ENCODE assay signal across 8 mouse cellular contexts in genomic region chr14:26969164-26969563, GRCm38 (mm10). TPM values are rescaled to one million over a fixed set of nuclear protein-coding genes. Genes with fewer than 3 reads are reported as not detected.
DNase-seq lines count a peak whose midpoint lies in the region; ATAC-seq and TF ChIP-seq lines count a peak whose summit lies in the region.

No protein-coding gene starts in this region.

- no peak for TF ChIP-seq POLR2A in bone marrow macrophage, adult 2 months (IDR thresholded peaks at IDR 0.05; ENCODE audit: borderline replicate concordance, low read depth, low read length)

- TF ChIP-seq CTCF in bone marrow macrophage, adult 2 months (IDR thresholded peaks at IDR 0.05; ENCODE audit: low read depth, low read length), result no peak

- H3K9me3 ChIP-seq in heart, embryonic 12.5 days (replicated peaks), result no peaks in the 10 kb centered on the region
- no peaks in the 10 kb centered on the region for H3K9me3 ChIP-seq in hindbrain, embryonic 14.5 days (ENCODE audit: control insufficient read depth, low read length)
- no peaks in the 10 kb centered on the region for H3K9me3 ChIP-seq in midbrain, embryonic 11.5 days (ENCODE audit: control insufficient read depth, low read length)

- WGBS in heart, embryonic 12.5 days, result 79% methylated on average over 3 of the region's 3 CpGs
- 84% methylated on average over 3 of the region's 3 CpGs for WGBS in hindbrain, embryonic 14.5 days
- 84% methylated on average over 3 of the region's 3 CpGs for whole genome bisulfite sequencing in midbrain, embryonic 11.5 days

- no peak for ATAC-seq in heart, embryonic 12.5 days (ENCODE audit: insufficient number of reproducible peaks, low FRiP score)
- no peak for ATAC-seq in hindbrain, embryonic 14.5 days (ENCODE audit: low FRiP score)
- ATAC-seq in midbrain, embryonic 11.5 days (ENCODE audit: low FRiP score), result no peak

- H3K4me1 ChIP-seq in heart, embryonic 12.5 days (replicated peaks), result peaks cover 14% of the 10 kb centered on the region; the same call in 1 of the 2 replicates
- H3K4me1 ChIP-seq in bone marrow macrophage, adult 2 months (ENCODE audit: control insufficient read depth, insufficient read depth, low read length), result peaks cover 17% of the 10 kb centered on the region
- H3K4me1 ChIP-seq in hindbrain, embryonic 14.5 days (replicated peaks; ENCODE audit: control insufficient read depth, insufficient read depth, low read length), result peaks cover 18% of the 10 kb centered on the region
- H3K4me1 ChIP-seq in midbrain, embryonic 11.5 days (ENCODE audit: control insufficient read depth, insufficient read depth, low read length), result peaks cover 4% of the 10 kb centered on the region; the same call in 1 of the 2 replicates

- no peak for DNase-seq in heart, postnatal 14 days
- DNase-seq in hindbrain, embryonic 14.5 days (ENCODE audit: low spot score), result no peak
- no peak for DNase-seq in midbrain, embryonic 11.5 days (ENCODE audit: low spot score, missing footprints)
- DNase-seq in cerebellum, postnatal 4 days (ENCODE audit: low spot score in 2 of 2), result no peak
- DNase-seq in spleen, adult 12 weeks (ENCODE audit: low spot score), result no peak
- DNase-seq in testis, postnatal 10 days (ENCODE audit: low spot score), result no peak

- H3K4me3 ChIP-seq in heart, embryonic 12.5 days, result peak overlapping the region; percentile 85
- peak overlapping the region; percentile 88; the same call in 1 of the 2 replicates for H3K4me3 ChIP-seq in bone marrow macrophage, adult 2 months (ENCODE audit: insufficient read depth, low read length)
- H3K4me3 ChIP-seq in hindbrain, embryonic 14.5 days (replicated peaks; ENCODE audit: low read length), result peak overlapping the region; percentile 92
- H3K4me3 ChIP-seq in midbrain, embryonic 11.5 days (ENCODE audit: low read depth, low read length), result peak overlapping the region; percentile 87; the same call in 1 of the 2 replicates

- H3K36me3 ChIP-seq in heart, embryonic 12.5 days, result peaks cover 3% of the 10 kb centered on the region; the same call in 1 of the 2 replicates
- H3K36me3 ChIP-seq in hindbrain, embryonic 14.5 days (replicated peaks; ENCODE audit: control insufficient read depth, insufficient read depth), result 0 out of 2 replicates have a peak, but pooled peaks cover 3% of the 10 kb centered on the region
- no peaks in the 10 kb centered on the region for H3K36me3 ChIP-seq in midbrain, embryonic 11.5 days (ENCODE audit: control insufficient read depth, insufficient read depth, low read length)

- no peak overlapping the region for H3K27ac ChIP-seq in heart, embryonic 12.5 days (ENCODE audit: poor library complexity, severe bottlenecking)
- no peak overlapping the region for H3K27ac ChIP-seq in bone marrow macrophage, adult 2 months (ENCODE audit: insufficient read depth, low read depth, low read length)
- H3K27ac ChIP-seq in hindbrain, embryonic 14.5 days, result no peak overlapping the region
- H3K27ac ChIP-seq in midbrain, embryonic 11.5 days (ENCODE audit: low read depth, low read length), result no peak overlapping the region

- intact Hi-C loops in heart, postnatal 14 days (cut with DNase I), result no loop called here

- H3K9ac ChIP-seq in heart, embryonic 12.5 days, result no peak overlapping the region
- peak overlapping the region; percentile 89 for H3K9ac ChIP-seq in hindbrain, embryonic 14.5 days
- peak overlapping the region; percentile 78; the same call in 1 of the 2 replicates for H3K9ac ChIP-seq in midbrain, embryonic 11.5 days (ENCODE audit: low read length)

- no peaks in the 10 kb centered on the region for H3K27me3 ChIP-seq in heart, embryonic 12.5 days (replicated peaks)
- no peaks in the 10 kb centered on the region for H3K27me3 ChIP-seq in hindbrain, embryonic 14.5 days (ENCODE audit: control insufficient read depth, insufficient read depth, low read length)
- no peaks in the 10 kb centered on the region for H3K27me3 ChIP-seq in midbrain, embryonic 11.5 days (ENCODE audit: control insufficient read depth, insufficient read depth, low read length)

- H3K4me2 ChIP-seq in heart, embryonic 12.5 days, result no peak overlapping the region
- H3K4me2 ChIP-seq in hindbrain, embryonic 14.5 days (replicated peaks), result peak overlapping the region; percentile 60
- H3K4me2 ChIP-seq in midbrain, embryonic 11.5 days, result peak overlapping the region; percentile 55

RNA-seq across cellular contexts. Expression of gene Appl1, which starts 1.9 kb away (rescaled TPM):
- 30.7 and 34.7 TPM in 2 replicates for polyA plus RNA-seq in heart, embryonic 12.5 days (2016; fragmentation: Nextera tagmentation; extraction: Ambion mirVana)
- 10 to 100 TPM; 22.9 TPM for total RNA-seq in heart, postnatal 14 days (2021)
- polyA plus RNA-seq in bone marrow macrophage, adult 2 months (2012; ENCODE audit: insufficient read depth, insufficient read length, missing spikeins), result 17.2 and 24.5 TPM in 2 replicates
- polyA plus RNA-seq in hindbrain, embryonic 14.5 days (2014; fragmentation: Nextera tagmentation; extraction: Ambion mirVana), result 69.9 and 70.5 TPM in 2 replicates
- 35.5 and 38.5 TPM in 2 replicates for polyA plus RNA-seq in midbrain, embryonic 11.5 days (2014; fragmentation: Nextera tagmentation; extraction: Ambion mirVana)

RNA-seq across cellular contexts. Expression of gene Hesx1, which starts 25.1 kb away (rescaled TPM):
- 0.26 and 0.52 TPM in 2 replicates for polyA plus RNA-seq in heart, embryonic 12.5 days (2016; fragmentation: Nextera tagmentation; extraction: Ambion mirVana)
- total RNA-seq in heart, postnatal 14 days (2021), result not detected
- polyA plus RNA-seq in bone marrow macrophage, adult 2 months (2012; ENCODE audit: insufficient read depth, insufficient read length, missing spikeins), result 1.4 TPM in 1 of 2 replicates, not detected in the other
- 0.20 TPM in 1 of 2 replicates, not detected in the other for polyA plus RNA-seq in hindbrain, embryonic 14.5 days (2014; fragmentation: Nextera tagmentation; extraction: Ambion mirVana)
- polyA plus RNA-seq in midbrain, embryonic 11.5 days (2014; fragmentation: Nextera tagmentation; extraction: Ambion mirVana), result 0.39 TPM in 1 of 2 replicates, not detected in the other
